Mouse (Mus musculus) lung, adult 18-20 months (tissue): ENCODE data around the gene Ate1.
"Not testable (repeated sequence)": the region's sequence is repeated elsewhere in the genome, so short reads cannot be mapped to it uniquely, and the experiment has no call there.

Experiments used
- DNase-seq, 2 experiments: peaks; one replicate each; pipeline ENCODE4 v3.0.0; 2022; ENCODE audit warnings: mixed read lengths in 2 of 2

Ate1 gene

GRCm38 (mm10) chr7:130520812-130521422 lies 748 bp upstream of the Ate1 start:
- no peak for DNase-seq

- peak; percentile 97 to 98 for DNase-seq
Measured at GRCm38 (mm10) chr7:130519096-130520048, 797 bp downstream of the Ate1 start.

- peak in 1 of 2 experiments; percentile 19 for DNase-seq
Measured at GRCm38 (mm10) chr7:130518213-130519095, 1.7 kb downstream of the Ate1 start.

GRCm38 (mm10) chr7:130510243-130510642 lies 9.9 kb downstream of the Ate1 start:
- DNase-seq = no peak

GRCm38 (mm10) chr7:130503006-130503405 lies 17.2 kb downstream of the Ate1 start:
- DNase-seq = peak; percentile 30 to 70

GRCm38 (mm10) chr7:130501499-130501898 lies 18.7 kb downstream of the Ate1 start:
- DNase-seq = no peak

- no peak for DNase-seq
Measured at GRCm38 (mm10) chr7:130493346-130493745, 26.8 kb downstream of the Ate1 start.

DNA sequence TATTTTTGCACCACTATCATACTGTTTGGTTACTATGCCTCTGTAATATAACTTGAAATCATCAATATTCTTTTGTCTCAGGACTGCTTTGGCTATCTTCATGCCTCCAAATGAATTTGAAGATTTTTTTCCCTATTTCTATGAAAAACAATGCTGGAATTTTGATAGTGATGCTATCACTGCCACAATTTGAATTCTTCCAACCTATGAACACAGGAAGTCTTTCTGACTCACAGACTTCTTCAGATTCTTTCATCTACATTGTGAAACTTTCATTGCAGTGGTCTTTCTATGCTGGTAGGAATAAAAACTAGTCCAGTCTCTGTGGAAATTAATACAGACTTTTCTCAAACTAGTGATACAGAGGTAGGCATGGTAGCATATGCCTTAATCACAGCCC lies 28.1 kb downstream of the Ate1 start:
- DNase-seq = no peak

GRCm38 (mm10) chr7:130479003-130479402 lies 41.2 kb downstream of the Ate1 start:
- not testable (repeated sequence) for DNase-seq

DNA sequence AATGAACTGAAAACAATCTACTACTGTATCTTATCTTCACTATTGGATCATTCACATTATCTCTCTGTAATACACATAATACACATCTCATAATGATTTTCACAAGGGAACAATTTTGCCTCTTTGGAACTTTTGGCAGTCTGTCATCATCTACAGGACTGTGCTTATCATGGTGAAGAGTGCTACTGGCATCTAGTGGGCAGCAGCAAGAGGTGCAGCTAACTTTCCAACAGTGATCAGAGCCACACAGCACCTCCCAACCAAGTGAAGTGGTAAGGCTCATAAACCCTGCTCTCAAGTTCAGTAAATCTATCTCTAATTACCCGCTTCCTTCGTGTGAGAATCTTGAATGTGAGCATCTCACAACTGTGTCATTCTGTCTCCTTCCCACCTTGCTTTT lies 44.2 kb downstream of the Ate1 start:
- peak; percentile 7 to 40 for DNase-seq

GRCm38 (mm10) chr7:130473881-130474280 lies 46.3 kb downstream of the Ate1 start:
- no peak for DNase-seq

- DNase-seq = no peak
Measured at GRCm38 (mm10) chr7:130472683-130473082, 47.5 kb downstream of the Ate1 start.

- no peak for DNase-seq
Measured at GRCm38 (mm10) chr7:130471045-130471444, 49.1 kb downstream of the Ate1 start.

DNA sequence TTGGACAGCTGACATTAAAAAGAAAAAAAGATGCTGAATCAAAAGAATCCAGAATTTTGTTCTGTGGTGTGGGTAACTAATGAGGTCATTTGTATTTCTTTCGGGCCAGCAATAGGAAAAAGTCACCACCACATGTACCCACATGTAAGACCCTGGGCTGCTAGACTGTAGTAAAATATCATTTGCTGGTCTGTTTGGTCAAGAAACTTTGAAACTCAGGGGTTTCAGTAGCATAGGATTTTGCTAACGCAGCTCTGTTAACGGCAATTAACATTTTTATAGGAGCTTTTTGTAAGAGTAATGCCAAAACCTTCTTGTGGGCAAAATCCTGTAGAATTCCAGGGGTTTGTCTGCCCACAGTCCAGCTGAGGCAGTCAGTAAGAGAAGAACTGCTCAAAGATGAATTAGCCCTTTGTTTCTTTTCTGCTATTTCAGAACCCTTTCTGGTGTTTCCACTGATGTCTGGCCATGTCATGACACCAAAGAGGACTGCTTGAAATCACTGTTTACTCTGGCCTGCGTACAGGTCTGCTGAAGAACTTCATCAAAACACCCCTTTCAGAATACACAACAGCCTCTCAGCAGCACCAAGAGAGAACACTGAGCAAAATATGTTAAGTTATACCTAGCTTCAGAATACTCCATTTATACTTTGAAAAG lies 64.5 kb downstream of the Ate1 start:
- DNase-seq = no peak

DNA sequence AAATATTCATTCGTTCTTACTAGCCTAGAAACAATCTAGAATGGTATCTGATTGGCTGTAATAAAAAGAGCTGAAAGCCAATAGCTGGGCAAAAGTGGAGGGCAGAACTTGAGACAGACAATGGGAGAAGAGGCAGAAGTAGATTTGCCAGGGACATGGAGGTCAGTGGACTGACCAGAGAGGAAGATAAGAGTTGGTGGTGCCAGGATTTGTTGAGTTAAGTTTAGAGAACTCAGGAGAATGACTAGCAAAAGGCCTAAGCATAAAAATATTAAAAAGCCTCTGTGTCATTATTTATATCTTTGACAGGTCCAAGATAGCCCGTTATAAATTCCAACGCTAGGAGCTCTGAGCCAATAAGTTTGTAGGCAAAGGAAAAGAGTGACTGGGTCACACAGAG lies 65.9 kb downstream of the Ate1 start:
- no peak for DNase-seq

DNA sequence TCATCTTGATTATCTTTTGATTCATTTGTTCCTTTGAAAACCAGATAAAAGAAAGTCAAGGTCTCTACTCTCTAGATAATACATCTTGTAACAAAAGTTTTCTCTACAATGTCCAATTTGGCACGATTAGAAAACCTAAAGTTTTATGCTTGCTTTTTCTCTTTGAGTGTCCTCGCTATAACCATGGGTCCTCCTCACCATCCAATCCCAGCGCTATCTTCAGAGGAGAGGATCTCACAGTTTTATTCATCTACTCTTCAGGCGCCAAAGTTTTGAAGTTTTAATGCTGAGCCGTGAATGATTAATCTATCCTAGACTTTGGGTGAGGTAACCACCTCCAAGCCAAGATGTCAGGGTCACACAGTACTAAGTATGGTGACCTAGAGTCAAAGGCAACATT lies 84.4 kb downstream of the Ate1 start:
- no peak for DNase-seq

DNA sequence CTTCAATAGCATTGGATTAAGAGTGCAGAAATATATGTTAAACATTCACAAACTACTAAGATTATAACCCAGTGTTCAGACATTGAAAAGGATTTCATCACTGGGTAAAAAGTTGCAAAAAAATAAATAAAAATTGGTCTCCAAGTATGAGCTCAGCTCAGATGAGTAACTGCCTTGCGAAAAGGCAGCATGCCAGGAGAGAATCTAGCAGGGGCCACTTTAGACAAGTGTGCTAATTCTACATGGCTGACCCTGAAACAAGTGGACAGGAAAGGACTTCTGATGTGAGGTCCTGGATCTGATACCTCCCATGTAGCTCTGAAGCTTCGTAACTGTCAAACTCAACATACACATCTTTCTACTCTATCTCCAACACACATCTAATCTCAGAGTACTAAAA lies 88.0 kb downstream of the Ate1 start:
- DNase-seq = peak in 1 of 2 experiments; percentile 18

DNA sequence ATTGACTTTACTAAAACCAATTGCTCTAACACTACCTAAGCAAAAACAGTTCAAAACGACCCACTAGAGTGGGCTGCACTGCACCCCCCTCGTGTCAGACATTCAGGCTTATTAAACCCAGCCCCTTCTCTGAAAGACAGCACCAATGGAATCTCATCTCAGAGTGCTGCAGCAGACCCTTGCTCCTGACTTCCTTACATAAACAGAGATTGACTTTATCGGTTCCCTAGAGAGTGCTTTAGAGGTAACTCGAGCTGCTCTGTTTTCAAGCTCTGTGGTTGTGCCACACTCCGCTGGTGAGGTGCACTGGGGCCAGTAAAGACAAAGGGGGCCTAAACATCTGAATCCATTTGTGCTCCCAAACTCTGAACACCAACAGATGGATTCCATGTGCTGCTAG lies 93.6 kb downstream of the Ate1 start:
- no peak for DNase-seq

DNA sequence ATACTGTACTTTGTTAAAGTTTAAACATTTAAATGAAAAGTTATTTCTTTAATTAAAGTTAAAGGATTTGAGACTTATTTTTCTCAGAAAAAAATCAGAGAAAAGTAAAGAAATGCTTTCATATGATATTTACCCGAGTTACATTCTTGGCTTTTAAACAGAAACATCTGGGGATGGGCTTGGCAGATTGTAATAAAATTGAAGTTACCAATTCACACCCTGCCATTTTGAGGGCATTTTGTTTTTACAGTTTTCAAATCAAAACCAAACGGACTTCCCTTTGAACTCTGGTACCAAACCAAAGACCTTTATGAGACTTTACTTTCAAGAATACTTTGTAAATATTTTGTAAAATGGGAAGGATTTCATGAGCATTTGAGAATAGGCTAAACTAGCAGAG lies 94.2 kb downstream of the Ate1 start:
- DNase-seq = no peak

GRCm38 (mm10) chr7:130419961-130420360 lies 100.2 kb downstream of the Ate1 start:
- no peak for DNase-seq

GRCm38 (mm10) chr7:130407622-130408021 lies 112.5 kb downstream of the Ate1 start:
- no peak for DNase-seq

- DNase-seq = no peak
Measured at GRCm38 (mm10) chr7:130403346-130403745, 116.8 kb downstream of the Ate1 start.

GRCm38 (mm10) chr7:130394697-130395096 lies 125.5 kb downstream of the Ate1 start:
- DNase-seq = no peak
